Mouse (Mus musculus) lung, postnatal 14 days (tissue): ENCODE results near the gene Gm42674.

Experiments used
- DNase-seq: peaks from one replicate; pipeline ENCODE4 v3.0.0; 2021

Gm42674 gene

GRCm38 (mm10) chr3:90601486-90602110 lies at the start of gene Gm42674:
TSS of gene Gm42674 (plus strand) at chr3:90601904.
- no peak for DNase-seq

GRCm38 (mm10) chr3:90552231-90552630 lies 49.5 kb upstream of the Gm42674 start:
- no peak for DNase-seq

GRCm38 (mm10) chr3:90555954-90556353 lies 45.8 kb upstream of the Gm42674 start:
- no peak for DNase-seq

- no peak for DNase-seq
Measured at GRCm38 (mm10) chr3:90560008-90560628, 41.6 kb upstream of the Gm42674 start, which contains the start of gene S100a3. TSS of gene S100a3 (plus strand) at chr3:90560578.

- DNase-seq: no peak
Measured at GRCm38 (mm10) chr3:90574691-90575090, 27.0 kb upstream of the Gm42674 start.

- DNase-seq: no peak
Measured at GRCm38 (mm10) chr3:90575320-90575719, 26.4 kb upstream of the Gm42674 start.

GRCm38 (mm10) chr3:90576351-90577001 lies 25.2 kb upstream of the Gm42674 start:
- no peak for DNase-seq

GRCm38 (mm10) chr3:90579433-90579832 lies 22.3 kb upstream of the Gm42674 start:
- DNase-seq: no peak

GRCm38 (mm10) chr3:90581141-90581540 lies 20.6 kb upstream of the Gm42674 start:
- no peak for DNase-seq

GRCm38 (mm10) chr3:90582156-90582555 lies 19.5 kb upstream of the Gm42674 start:
- no peak for DNase-seq

- no peak for DNase-seq
Measured at GRCm38 (mm10) chr3:90582556-90582955, 19.1 kb upstream of the Gm42674 start.

GRCm38 (mm10) chr3:90583893-90584292 lies 17.8 kb upstream of the Gm42674 start:
- DNase-seq: no peak

- DNase-seq: peak; percentile 66
Measured at GRCm38 (mm10) chr3:90585595-90585994, 16.1 kb upstream of the Gm42674 start.

GRCm38 (mm10) chr3:90586016-90586643 lies 15.6 kb upstream of the Gm42674 start:
- no peak for DNase-seq

GRCm38 (mm10) chr3:90586906-90587305 lies 14.8 kb upstream of the Gm42674 start:
- peak; percentile 71 for DNase-seq

- DNase-seq: no peak
Measured at GRCm38 (mm10) chr3:90587361-90588101, 14.2 kb upstream of the Gm42674 start.

GRCm38 (mm10) chr3:90589390-90589789 lies 12.3 kb upstream of the Gm42674 start:
- no peak for DNase-seq

- no peak for DNase-seq
Measured at GRCm38 (mm10) chr3:90589947-90590346, 11.8 kb upstream of the Gm42674 start, which contains the start of gene S100a2. TSS of gene S100a2 (plus strand) at chr3:90590247.

- DNase-seq: no peak
Measured at GRCm38 (mm10) chr3:90594466-90594865, 7.2 kb upstream of the Gm42674 start.

GRCm38 (mm10) chr3:90595556-90595955 lies 6.1 kb upstream of the Gm42674 start:
- no peak for DNase-seq

GRCm38 (mm10) chr3:90596810-90597209 lies 4.9 kb upstream of the Gm42674 start:
- DNase-seq: no peak

GRCm38 (mm10) chr3:90597736-90598135 lies 4.0 kb upstream of the Gm42674 start:
- DNase-seq: no peak

GRCm38 (mm10) chr3:90598212-90598611 lies 3.5 kb upstream of the Gm42674 start:
- no peak for DNase-seq
